ENCODE assay signal across 9 mouse cellular contexts in the genomic region with DNA sequence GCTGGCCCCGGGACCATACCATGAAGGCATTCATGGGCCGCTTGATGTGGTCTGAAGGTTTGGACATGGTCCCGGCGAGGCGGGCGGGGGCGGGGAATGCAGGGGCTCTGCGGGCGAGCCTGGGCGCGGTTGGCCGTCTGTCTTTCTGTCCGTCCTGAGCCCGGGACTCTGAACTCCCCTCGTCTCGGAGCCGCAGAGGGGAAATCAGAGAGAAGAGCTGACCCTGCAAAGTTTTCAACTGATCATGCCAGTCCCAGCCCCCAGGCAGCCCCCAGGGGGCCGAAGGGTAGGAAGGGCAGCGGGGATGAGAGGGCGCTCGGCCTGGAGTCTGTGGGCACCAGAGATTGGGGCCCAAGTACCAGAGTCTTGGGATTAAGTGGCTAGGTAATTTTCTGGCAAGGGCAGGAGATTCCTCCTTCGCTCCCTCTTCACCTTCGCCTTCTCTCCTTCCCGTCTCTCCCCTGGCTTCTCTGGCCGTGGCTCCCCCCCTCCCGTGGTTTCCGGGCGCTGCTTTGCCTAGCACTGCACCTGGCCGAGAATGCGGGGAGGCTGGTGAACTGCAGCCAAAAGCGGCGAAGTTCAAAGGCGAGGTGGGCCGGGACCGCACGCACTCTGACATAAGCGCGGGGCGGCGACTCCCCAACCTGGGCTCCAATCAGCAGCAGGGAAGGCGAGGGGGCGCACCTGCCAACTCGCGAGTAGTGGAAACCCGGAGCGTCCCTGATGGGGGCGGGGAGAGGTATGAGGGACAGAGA. TPM values are rescaled to one million over a fixed set of nuclear protein-coding genes. Genes with fewer than 3 reads are reported as not detected.
DNase-seq lines count a peak whose midpoint lies in the region; ATAC-seq and TF ChIP-seq lines count a peak whose summit lies in the region.
"Had no signal": no experiment of that assay in that cellular context is flagged by ENCODE, and none has a peak within 500 bp of the region (broad histone marks: within the 10 kb centered on the region; RNA-seq: fewer than 3 reads in every experiment).

A gene (minus strand): TSS at position 553 of the 755 bp plus-strand sequence.

- WGBS in hindbrain, embryonic 15.5 days, result under 1% methylated on average over 47 of the region's 47 CpGs
- under 1% methylated on average over 47 of the region's 47 CpGs for WGBS in midbrain, embryonic 13.5 days

- no peak for TF ChIP-seq CTCF in E14TG2a.4 (conservative IDR thresholded peaks at IDR 0.05; ENCODE audit: low read length)
- no peak for TF ChIP-seq CTCF in G1E (IDR thresholded peaks at IDR 0.05; ENCODE audit: low read depth, low read length)

- H3K9me3 ChIP-seq in E14TG2a.4 (ENCODE audit: low read length) (peaks cover 6% of the 10 kb centered on the region; the same call in 1 of the 2 replicates), G1E (replicated peaks) (peaks cover 80% of the 10 kb centered on the region)
- H3K9me3 ChIP-seq in hindbrain, embryonic 15.5 days, result no peaks in the 10 kb centered on the region
- H3K9me3 ChIP-seq in midbrain, embryonic 13.5 days, result no peaks in the 10 kb centered on the region

- H3K4me2 ChIP-seq in hindbrain, embryonic 15.5 days, result peak within 1 kb of the TSS; percentile 49
- H3K4me2 ChIP-seq in midbrain, embryonic 13.5 days (replicated peaks), result peak within 1 kb of the TSS; percentile 54

- H3K27ac ChIP-seq in hindbrain, embryonic 15.5 days (replicated peaks), result no peak within 1 kb of the TSS
- H3K27ac ChIP-seq in midbrain, embryonic 13.5 days, result peak within 1 kb of the TSS; percentile 88

- no peak for ATAC-seq in G1E (ENCODE audit: extremely low read depth, insufficient number of reproducible peaks, low FRiP score, poor library complexity, severe bottlenecking)
- ATAC-seq in hindbrain, embryonic 15.5 days (ENCODE audit: low FRiP score, low read depth), result peak; percentile 47
- ATAC-seq in midbrain, embryonic 13.5 days, result peak; percentile 49
- no peak for ATAC-seq in megakaryocyte-erythroid progenitor cell, adult 5-6 weeks (replicated peaks; ENCODE audit: low FRiP score, low TSS enrichment, poor library complexity, severe bottlenecking)

- intact Hi-C loops in left cerebral cortex, postnatal 4 days (cut with DNase I), result no loop called here

- peaks cover 94% of the 10 kb centered on the region for H3K27me3 ChIP-seq in E14TG2a.4 (ENCODE audit: insufficient read depth, low read length)
- no peaks in the 10 kb centered on the region for H3K27me3 ChIP-seq in G1E (ENCODE audit: insufficient read depth, low read length)
- H3K27me3 ChIP-seq in hindbrain, embryonic 15.5 days, result peaks cover 94% of the 10 kb centered on the region
- peaks cover 100% of the 10 kb centered on the region for H3K27me3 ChIP-seq in midbrain, embryonic 13.5 days

- H3K4me3 ChIP-seq in E14TG2a.4 (replicated peaks; ENCODE audit: low read length), result peak within 1 kb of the TSS; percentile 67
- H3K4me3 ChIP-seq in G1E (ENCODE audit: low read depth, low read length), result peak within 1 kb of the TSS; percentile 48
- peak within 1 kb of the TSS; percentile 25 for H3K4me3 ChIP-seq in hindbrain, embryonic 15.5 days
- peak within 1 kb of the TSS; percentile 46 for H3K4me3 ChIP-seq in midbrain, embryonic 13.5 days (replicated peaks)
- H3K4me3 ChIP-seq: megakaryocyte, embryonic 14.5 days had no signal

- H3K4me1 ChIP-seq in E14TG2a.4 (replicated peaks; ENCODE audit: low read depth, low read length), result peaks cover 67% of the 10 kb centered on the region
- H3K4me1 ChIP-seq in G1E (ENCODE audit: insufficient read depth, low read depth, low read length), result no peaks in the 10 kb centered on the region
- H3K4me1 ChIP-seq in hindbrain, embryonic 15.5 days (replicated peaks), result peaks cover 32% of the 10 kb centered on the region
- H3K4me1 ChIP-seq in midbrain, embryonic 13.5 days (replicated peaks), result peaks cover 49% of the 10 kb centered on the region

- DNase-seq in G1E (ENCODE audit: low spot score), result no peak
- no peak for DNase-seq in left cerebral cortex, postnatal 4 days
- no peak for DNase-seq in urinary bladder, postnatal 14 days (ENCODE audit: low spot score)
- DNase-seq in cerebellum, adult 11 months, result no peak

- H3K9ac ChIP-seq in hindbrain, embryonic 15.5 days, result no peak within 1 kb of the TSS
- peak within 1 kb of the TSS; percentile 71 for H3K9ac ChIP-seq in midbrain, embryonic 13.5 days (replicated peaks)

- H3K36me3 ChIP-seq in E14TG2a.4 (ENCODE audit: insufficient read depth, low read length), result no peaks in the 10 kb centered on the region
- no peaks in the 10 kb centered on the region for H3K36me3 ChIP-seq in G1E (replicated peaks)
- H3K36me3 ChIP-seq in hindbrain, embryonic 15.5 days, result no peaks in the 10 kb centered on the region
- no peaks in the 10 kb centered on the region for H3K36me3 ChIP-seq in midbrain, embryonic 13.5 days

RNA-seq across cellular contexts. Expression of the gene that starts here (rescaled TPM):
- total RNA-seq in G1E (2014; fragmentation: Nextera tagmentation) (3.2 TPM in 1 of 2 replicates, not detected in the other), G1E (2017) (0.23 TPM in 1 of 2 replicates, not detected in the other)
- not detected in 2 replicates for polyA plus RNA-seq in G1E (2012)
- 11.0 and 15.3 TPM in 2 replicates for polyA plus RNA-seq in hindbrain, embryonic 15.5 days (2015; fragmentation: Nextera tagmentation; extraction: Ambion mirVana)
- polyA plus RNA-seq in midbrain, embryonic 13.5 days (2015; fragmentation: Nextera tagmentation; extraction: Ambion mirVana), result 80.3 and 112 TPM in 2 replicates
- total RNA-seq in megakaryocyte-erythroid progenitor cell, adult 5-6 weeks (2014; fragmentation: Nextera tagmentation), result not detected in 2 replicates
- total RNA-seq in megakaryocyte-erythroid progenitor cell, adult 5-6 weeks (2017), result not detected in 2 replicates
- not detected for total RNA-seq in left cerebral cortex, postnatal 4 days (2021)

Comparison
In these comparisons a context has a peak if more than half of its experiments do, and no peak if none do; other contexts are left out.
1. RNA of the gene that starts here (polyA plus RNA-seq): 80.3 to 112 TPM in midbrain, embryonic 13.5 days and 11.0 to 15.3 TPM in hindbrain, embryonic 15.5 days; not detected in G1E; every median in the first group is over 10 times any median in the second.
2. ATAC-seq: peak in hindbrain, embryonic 15.5 days (single experiment) and midbrain, embryonic 13.5 days (single experiment); none in G1E (single experiment) and megakaryocyte-erythroid progenitor cell, adult 5-6 weeks (single experiment).
3. Peak in every context shown above with its lines, with median percentiles within 50 percentile points of each other: H3K4me3 ChIP-seq.